Mouse (Mus musculus) E14TG2a.4 (cell line): ENCODE measurements at regions not wholly inside any gene's neighbourhood (a gene's known extent, or its start where the extent isn't known, plus 50 kb on each side); places are given as distances from the start of the nearest gene placed in this dataset.

Source experiments
- H3K27me3 ChIP-seq: 2 replicates; pipeline ENCODE4 v1.6.1; 2014; ENCODE audit warnings: low read length, control low read depth; ENCODE audit not compliant: insufficient read depth
- H3K36me3 ChIP-seq: 2 replicates; pipeline ENCODE4 v1.6.1; 2014; ENCODE audit warnings: low read length, control low read depth; ENCODE audit not compliant: insufficient read depth
- H3K4me1 ChIP-seq: replicated peaks from 2 replicates; pipeline ENCODE4 v1.6.1; 2014; ENCODE audit warnings: low read depth, low read length, control low read depth
- H3K4me3 ChIP-seq: replicated peaks from 2 replicates; pipeline ENCODE4 v1.5.1; 2014; ENCODE audit warnings: mild to moderate bottlenecking, low read length
- H3K9me3 ChIP-seq: 2 replicates; pipeline ENCODE4 v1.6.1; 2014; ENCODE audit warnings: low read length, control low read depth
- CTCF ChIP-seq: conservative IDR thresholded peaks from 2 replicates; pipeline ENCODE4 v1.5.1; 2014; ENCODE audit warnings: low read length
- NANOG ChIP-seq: IDR thresholded peaks from 2 replicates; pipeline ENCODE4 v1.6.1; 2014; ENCODE audit warnings: borderline replicate concordance, low read length, mixed read lengths
- POU5F1 ChIP-seq: IDR thresholded peaks from 2 replicates; pipeline ENCODE4 v1.6.1; 2014; ENCODE audit warnings: low read length, borderline replicate concordance

DNA sequence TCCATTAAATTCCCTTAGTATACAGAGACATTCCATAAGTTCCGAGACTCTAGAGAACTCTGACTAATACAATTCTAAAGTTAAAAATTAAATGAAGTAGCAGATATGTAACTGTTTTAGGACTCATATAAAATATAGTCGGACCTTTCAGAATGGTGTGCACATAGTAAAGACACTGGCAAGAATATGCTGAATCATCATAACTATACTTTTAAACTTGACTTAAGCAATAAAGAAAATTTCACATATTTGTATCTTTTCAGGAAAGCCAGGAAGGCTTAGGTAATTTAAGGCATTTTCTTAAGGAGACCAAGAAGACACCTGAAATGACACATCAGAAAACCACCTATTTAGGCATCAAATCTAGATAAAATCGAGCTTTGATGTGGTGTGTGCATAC lies 156.0 kb upstream of the Rgs1 start:
- Histone ChIP-seq H3K4me3 (no peak overlapping the region), H3K27me3 (no peaks in the 10 kb centered on the region; the same call in 1 of the 2 replicates), H3K4me1 (no peaks in the 10 kb centered on the region), H3K9me3 (no peaks in the 10 kb centered on the region), H3K36me3 (no peaks in the 10 kb centered on the region)
- no peak for TF ChIP-seq NANOG
- no peak for TF ChIP-seq CTCF
- no peak for TF ChIP-seq POU5F1

GRCm38 (mm10) chr1:144379991-144380594 lies 131.1 kb upstream of the Rgs1 start:
- Histone ChIP-seq H3K36me3 (no peaks in the 10 kb centered on the region), H3K4me3 (no peak overlapping the region), H3K9me3 (peaks cover 22% of the 10 kb centered on the region), H3K4me1 (no peaks in the 10 kb centered on the region), H3K27me3 (no peaks in the 10 kb centered on the region)
- TF ChIP-seq POU5F1 (no peak), CTCF (peak; percentile 51), NANOG (no peak)

DNA sequence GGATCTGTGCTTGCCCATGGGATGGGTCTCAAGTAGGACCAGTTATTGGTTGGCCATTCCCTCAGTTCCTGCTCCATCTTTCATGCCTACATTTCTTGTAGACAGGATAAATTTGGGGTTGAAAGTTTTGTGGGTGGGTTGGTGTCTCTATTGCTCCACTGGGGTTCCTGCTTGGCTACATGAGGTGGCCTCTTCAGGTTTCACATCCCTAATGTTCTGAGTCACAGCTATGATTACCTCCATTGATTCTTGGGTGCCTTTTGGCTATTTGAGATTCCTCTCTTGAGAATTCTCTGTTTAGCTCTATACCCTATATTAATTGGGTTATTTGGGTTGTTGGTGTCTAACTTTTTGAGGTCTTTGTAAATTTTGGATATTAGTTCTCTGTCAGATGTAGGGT lies 125.1 kb upstream of the Rgs1 start:
- H3K9me3 ChIP-seq, result no peaks in the 10 kb centered on the region
- no peak for TF ChIP-seq CTCF
- no peaks in the 10 kb centered on the region for H3K36me3 ChIP-seq
- no peak overlapping the region for H3K4me3 ChIP-seq
- no peaks in the 10 kb centered on the region for H3K4me1 ChIP-seq
- no peaks in the 10 kb centered on the region for H3K27me3 ChIP-seq

DNA sequence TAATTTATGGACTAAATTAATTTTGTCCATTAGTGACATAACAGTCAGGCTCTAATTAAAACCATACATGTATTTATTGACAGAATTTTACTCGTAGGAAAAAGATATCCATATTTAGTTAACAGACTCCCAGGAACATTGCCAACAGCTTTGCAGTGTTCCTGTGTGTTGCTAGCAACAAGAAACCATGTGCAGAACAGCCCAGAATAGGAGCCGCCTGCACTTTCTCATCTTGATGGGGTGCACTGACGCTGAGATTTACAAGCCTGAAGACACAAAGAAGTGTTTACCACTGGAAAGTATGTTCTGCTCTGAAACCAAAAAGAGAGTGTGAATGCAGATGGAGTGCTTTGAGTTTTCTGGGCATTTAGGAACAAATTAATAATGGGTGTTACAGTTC lies 118.5 kb upstream of the Rgs1 start:
- Histone ChIP-seq H3K9me3 (no peaks in the 10 kb centered on the region), H3K27me3 (no peaks in the 10 kb centered on the region), H3K4me1 (no peaks in the 10 kb centered on the region), H3K4me3 (no peak overlapping the region), H3K36me3 (no peaks in the 10 kb centered on the region)
- no peak for TF ChIP-seq POU5F1

DNA sequence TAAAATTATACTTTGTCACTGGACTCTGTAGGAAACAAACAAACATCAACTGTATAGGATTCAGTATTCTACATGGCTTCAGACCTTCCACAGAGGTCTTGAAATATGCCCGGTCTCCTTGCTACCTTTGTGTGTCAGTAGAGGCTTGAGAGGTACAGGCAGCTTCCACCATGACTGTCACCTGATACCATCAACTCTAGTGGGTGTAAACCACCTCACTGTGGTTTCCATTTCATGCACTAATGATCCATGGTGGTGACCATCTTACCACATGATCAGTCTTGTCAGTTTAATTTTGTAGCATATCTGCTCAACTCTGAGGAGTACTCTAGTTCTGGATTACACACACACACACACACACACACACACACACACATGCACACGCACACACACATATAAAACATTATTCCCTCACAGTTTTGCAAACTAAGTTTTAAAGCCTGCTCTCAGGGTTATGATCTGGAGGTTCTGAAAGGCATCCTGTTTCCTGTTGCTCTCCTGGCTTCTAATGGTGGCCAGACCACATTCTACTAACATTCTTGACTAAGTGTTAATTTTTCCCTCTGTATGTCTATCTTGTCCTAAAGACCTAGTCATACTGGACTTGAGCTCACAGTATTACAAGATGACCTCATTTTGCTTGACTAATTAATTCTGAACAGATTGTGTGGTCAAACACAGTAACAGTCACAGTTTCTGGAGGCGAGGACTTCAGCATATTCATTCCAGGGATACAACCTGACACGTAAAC lies 106.7 kb upstream of the Rgs1 start:
- Histone ChIP-seq H3K4me1 (no peaks in the 10 kb centered on the region), H3K9me3 (0 out of 2 replicates have a peak, but pooled peaks cover 4% of the 10 kb centered on the region), H3K4me3 (no peak overlapping the region), H3K27me3 (no peaks in the 10 kb centered on the region), H3K36me3 (no peaks in the 10 kb centered on the region)
- no peak for TF ChIP-seq CTCF
- TF ChIP-seq NANOG, result no peak
- no peak for TF ChIP-seq POU5F1

DNA sequence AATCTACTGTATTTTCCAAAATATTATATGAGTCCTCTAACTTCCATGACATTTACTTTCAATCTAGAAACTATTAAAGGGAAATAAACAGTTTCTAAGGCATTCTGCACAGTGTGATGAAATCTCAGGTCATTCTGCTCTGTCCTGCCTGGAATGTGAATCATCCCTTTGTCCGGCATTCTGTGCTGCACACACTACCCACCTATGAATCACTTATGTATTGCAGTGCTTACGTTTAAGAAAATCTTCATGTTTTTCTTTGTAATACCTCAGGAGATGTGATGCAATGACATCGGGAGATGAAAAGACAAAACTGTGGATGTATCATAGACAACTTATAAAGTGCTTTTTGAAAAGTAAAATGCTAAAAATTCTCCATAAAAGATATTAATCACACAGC lies 106.0 kb upstream of the Rgs1 start:
- TF ChIP-seq POU5F1 (no peak), NANOG (no peak), CTCF (no peak)
- Histone ChIP-seq H3K9me3 (0 out of 2 replicates have a peak, but pooled peaks cover 4% of the 10 kb centered on the region), H3K4me1 (no peaks in the 10 kb centered on the region), H3K27me3 (no peaks in the 10 kb centered on the region), H3K36me3 (no peaks in the 10 kb centered on the region), H3K4me3 (no peak overlapping the region)

GRCm38 (mm10) chr1:144353320-144353719 lies 104.3 kb upstream of the Rgs1 start:
- Histone ChIP-seq H3K4me1 (no peaks in the 10 kb centered on the region), H3K9me3 (0 out of 2 replicates have a peak, but pooled peaks cover 4% of the 10 kb centered on the region), H3K36me3 (no peaks in the 10 kb centered on the region), H3K27me3 (no peaks in the 10 kb centered on the region), H3K4me3 (no peak overlapping the region)
- TF ChIP-seq POU5F1, result no peak

- Histone ChIP-seq H3K4me1 (no peaks in the 10 kb centered on the region), H3K9me3 (no peaks in the 10 kb centered on the region), H3K27me3 (no peaks in the 10 kb centered on the region), H3K4me3 (no peak overlapping the region), H3K36me3 (no peaks in the 10 kb centered on the region)
- no peak for TF ChIP-seq POU5F1
- no peak for TF ChIP-seq NANOG
Observed at GRCm38 (mm10) chr1:144343820-144344219, 94.8 kb upstream of the Rgs1 start.

- Histone ChIP-seq H3K27me3 (no peaks in the 10 kb centered on the region), H3K36me3 (no peaks in the 10 kb centered on the region)
- no peak for TF ChIP-seq POU5F1
- no peak for TF ChIP-seq CTCF
- no peak for TF ChIP-seq NANOG
Observed at GRCm38 (mm10) chr1:144343299-144343698, 94.3 kb upstream of the Rgs1 start.

More at GRCm38 (mm10) chr1:144343299-144343698, 94.3 kb upstream of the Rgs1 start:
- Histone ChIP-seq H3K9me3 (no peaks in the 10 kb centered on the region), H3K4me1 (no peaks in the 10 kb centered on the region), H3K4me3 (no peak overlapping the region)
